Mouse (Mus musculus): ENCODE data around the gene Ak5.

Ak5 gene

DNA sequence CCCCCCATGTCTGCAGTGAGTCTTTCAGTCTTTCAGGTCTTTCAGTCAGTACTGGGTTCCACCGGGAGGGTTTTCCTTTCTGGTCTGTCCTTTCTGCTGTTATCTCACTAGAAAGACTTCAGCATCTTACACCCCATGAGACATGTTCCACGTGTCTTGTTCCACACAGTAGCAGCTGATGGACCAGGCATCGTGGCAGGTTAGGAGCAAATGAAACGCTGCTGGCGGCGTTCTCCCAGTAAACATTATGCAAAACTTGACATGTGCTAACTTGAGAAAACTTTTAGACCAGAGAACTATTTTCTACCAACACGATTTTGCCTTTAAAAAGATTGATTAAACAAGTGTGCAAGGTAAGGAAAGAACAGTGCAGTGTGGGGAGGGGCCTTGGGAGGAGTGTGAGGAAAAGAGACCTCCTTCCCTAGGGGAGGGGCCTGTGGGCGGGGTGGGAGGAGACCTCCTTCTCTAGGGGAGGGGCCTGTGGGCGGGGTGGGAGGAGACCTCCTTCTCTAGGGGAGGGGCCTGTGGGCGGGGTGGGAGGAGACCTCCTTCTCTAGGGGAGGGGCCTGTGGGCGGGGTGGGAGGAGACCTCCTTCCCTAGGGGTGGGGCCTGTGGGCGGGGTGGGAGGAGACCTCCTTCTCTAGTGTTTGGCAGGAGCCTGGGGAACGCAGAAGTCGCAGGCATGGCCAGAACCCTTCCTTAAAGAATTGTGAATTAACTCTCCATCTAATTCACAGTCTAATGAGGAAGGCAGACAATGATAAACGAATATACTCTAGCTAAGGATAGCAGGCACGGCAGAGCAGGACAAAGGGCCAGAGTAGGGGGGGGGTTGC, 189.3 kb downstream of the Ak5 start:
- in situ Hi-C loops (cut with MboI; ENCODE audit: low sequenced_read_pairs), result loop anchor here (10.0 kb wide), 2 partner anchors 236 to 266 kb away; partner anchors contain the start of gene Pigk

DNA sequence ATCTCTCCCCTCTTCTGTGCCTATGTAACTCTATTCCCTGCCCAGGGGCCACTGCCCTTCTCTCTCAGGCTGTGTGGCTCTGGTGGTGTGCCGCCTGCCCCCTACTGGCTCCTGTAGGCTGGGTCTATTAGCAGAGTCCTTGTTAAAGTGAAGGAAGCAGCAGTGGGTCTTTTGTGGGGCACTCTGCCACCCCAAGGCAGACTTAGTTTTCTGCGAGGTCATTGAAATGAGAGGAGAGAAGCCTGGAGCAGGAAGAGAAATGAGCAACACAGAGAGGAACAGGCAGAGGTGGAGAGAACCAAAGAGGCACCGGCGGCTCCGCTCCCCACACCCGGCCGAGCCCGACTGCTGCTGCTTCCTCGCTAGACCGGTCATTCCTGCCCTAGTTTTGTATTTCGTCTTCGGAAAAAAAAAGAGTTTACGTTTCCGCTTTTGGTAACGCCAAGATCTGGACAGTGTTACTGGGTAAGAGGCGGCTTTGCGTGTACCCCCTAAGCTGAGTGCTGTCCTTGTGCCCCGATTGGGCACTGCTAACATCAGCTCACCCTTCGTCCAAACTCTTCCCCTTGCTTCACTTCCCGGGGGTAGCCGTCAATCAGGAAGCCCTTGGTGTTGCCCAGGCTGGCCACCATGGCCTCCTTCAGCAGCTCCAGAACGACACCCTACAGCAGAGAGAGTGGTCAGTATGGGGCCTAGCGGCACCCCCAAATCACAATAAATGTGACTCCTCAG, 190.2 kb downstream of the Ak5 start:
- in situ Hi-C loops (cut with MboI; ENCODE audit: low sequenced_read_pairs), result loop anchor here (10.0 kb wide), 2 partner anchors 237 to 267 kb away; partner anchors contain the start of gene Pigk

DNA sequence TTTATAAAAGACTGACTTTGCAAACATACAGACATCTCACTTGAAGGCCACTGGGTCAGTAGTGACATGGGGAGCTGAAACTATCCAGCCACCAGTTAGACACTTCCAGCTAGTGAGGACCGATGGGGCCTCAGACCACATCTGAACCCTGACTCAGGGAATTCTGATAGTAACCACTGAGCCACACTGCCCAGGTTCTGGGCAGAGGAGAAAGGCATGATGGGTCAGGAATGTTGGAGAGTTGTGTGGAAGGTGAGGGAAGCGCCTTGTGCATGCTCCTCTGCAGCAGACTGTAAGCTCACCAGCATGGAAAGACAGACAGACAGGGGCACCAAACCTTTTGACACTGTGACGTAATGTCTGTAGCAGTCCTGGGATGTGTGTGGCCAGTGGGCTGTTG, 192.3 kb downstream of the Ak5 start:
- in situ Hi-C loops (cut with MboI; ENCODE audit: low sequenced_read_pairs), result loop anchor here (10.0 kb wide), 2 partner anchors 239 to 269 kb away; partner anchors contain the start of gene Pigk

DNA sequence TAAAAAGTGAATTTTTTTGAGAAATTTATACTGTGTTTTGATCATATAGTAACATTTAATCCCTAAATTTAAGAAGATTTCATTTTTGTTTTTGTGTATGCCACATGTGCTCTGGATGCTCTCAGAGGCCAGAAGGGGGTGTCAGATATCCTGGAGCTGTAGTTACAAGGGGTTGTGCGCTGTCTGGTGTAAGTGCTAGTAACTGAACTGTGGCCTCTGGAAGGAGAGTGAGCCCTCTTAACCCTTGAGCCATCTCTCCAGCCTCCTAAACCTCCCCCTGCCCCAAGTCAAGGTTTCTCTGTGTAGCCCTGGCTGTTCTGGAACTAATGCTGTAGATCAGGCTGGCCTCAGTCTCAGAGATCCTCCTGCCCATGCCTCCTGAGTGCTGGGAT, 192.9 kb downstream of the Ak5 start:
- in situ Hi-C loops (cut with MboI; ENCODE audit: low sequenced_read_pairs), result loop anchor here (10.0 kb wide), 2 partner anchors 240 to 270 kb away; partner anchors contain the start of gene Pigk

DNA sequence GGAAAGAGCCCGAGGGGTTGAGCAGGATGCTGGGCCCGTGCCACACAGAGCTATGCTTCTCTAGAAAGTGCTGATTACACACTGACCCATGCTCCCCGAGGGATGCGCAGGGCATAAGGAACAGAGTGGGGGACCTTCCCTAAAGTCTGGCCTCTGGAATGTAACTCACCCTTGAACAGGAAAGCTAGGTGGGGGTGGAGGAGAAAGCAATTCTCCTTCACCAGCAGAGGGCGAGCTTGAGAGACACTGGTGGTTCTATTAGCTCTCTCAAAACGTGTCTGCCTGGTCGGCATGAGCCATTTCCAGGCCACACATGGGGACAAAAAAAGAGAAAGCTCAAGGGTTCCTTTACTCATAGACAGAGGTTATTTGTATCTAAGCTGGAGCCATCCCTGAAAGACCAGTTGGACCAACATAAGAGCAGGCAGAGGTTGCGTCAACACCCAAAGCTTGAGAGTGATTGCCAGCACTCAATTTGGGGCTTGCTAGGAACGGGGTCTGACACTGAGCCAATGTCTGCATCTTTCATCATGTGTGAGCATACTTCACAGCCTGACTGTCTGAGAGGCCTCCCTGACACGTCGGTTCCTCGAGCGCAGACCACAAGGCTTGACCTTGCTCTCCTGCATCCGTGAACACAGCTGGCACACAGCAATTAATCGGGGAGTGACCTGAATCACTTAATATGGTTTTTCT, 193.4 kb downstream of the Ak5 start:
- in situ Hi-C loops (cut with MboI; ENCODE audit: low sequenced_read_pairs), result loop anchor here (10.0 to 25.0 kb wide), 3 partner anchors 240 to 1438 kb away; partner anchors contain the start of genes Msh4, Pigk and Rabggtb

DNA sequence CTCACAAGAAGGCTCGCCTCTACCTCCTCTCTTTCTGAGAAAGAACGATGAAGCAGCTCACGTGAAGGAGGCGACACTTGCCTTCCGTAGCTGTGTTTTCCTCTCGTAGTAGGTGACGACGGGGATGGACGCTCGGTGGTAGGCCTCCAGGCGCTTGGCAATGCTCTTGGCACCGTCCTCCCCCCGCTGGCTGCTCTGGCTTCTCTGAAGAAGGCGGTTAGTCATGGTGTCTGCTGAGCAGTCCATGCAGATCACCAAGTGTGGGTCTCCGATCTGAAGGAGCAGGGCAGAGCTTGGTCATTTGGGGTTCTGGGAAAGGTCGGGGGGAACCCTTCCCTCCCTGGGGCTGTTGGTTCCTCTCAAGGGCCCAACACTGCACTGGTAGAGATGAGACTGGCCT, 195.5 kb downstream of the Ak5 start:
- in situ Hi-C loops (cut with MboI; ENCODE audit: low sequenced_read_pairs), result loop anchor here (10.0 to 25.0 kb wide), 3 partner anchors 242 to 1440 kb away; partner anchors contain the start of genes Msh4, Pigk and Rabggtb

DNA sequence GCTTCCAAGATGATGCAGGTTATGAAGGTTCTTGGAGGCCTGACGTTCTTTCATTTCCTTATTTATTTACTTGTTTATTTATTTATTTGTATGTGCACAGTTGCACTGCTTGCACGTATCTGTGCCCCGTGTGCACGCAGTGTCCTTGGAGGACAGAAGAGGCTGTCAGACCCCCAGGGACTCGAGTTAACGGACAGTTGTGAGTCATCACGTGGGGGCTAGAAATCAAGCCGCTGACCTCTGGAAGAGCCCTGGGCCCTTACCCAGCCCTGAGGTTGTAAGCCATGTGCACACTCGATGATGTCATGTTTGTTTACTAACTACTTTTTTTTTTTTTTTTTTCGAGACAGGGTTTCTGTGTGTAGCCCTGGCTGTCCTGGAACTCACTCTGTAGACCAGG, 197.8 kb downstream of the Ak5 start:
- in situ Hi-C loops (cut with MboI; ENCODE audit: low sequenced_read_pairs), result loop anchor here (10.0 to 25.0 kb wide), 3 partner anchors 244 to 1442 kb away; partner anchors contain the start of genes Msh4, Pigk and Rabggtb

DNA sequence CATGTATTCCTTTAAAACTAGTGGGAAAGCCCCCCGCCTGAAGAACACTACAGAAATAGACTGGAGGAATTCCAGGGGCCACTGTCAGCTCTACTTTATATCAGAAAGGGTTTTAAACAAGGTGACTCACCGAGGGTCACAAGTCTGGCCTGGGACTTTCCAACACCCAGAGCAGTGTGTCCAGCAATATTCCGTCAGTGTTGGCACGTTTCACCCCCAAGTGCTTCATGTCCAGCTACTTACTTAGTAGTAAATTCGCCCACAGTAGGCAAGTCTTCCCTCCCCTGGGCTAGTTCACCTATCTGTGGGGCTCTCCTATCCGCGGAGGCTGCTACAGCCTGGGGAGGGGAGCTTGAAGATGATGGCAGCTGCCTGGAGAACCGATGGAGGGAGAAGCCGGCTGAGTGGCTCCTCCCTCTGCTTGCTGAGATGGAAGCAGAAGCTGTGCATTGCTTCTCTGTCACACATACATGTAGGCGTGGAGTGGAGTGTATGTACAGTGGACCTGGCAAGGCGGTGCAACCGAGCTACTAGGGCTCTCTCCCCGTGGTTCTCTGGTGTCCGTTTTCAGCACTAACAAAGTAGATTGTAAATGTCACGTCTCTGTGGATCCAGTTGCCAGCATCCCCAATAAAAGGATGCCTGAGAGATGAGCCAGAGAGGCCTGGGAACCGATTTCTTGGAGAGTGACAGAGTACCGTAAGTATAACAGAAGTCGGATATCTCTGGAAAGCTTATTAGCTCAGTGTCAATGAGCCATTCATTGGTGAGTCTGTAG, 198.5 kb downstream of the Ak5 start:
- in situ Hi-C loops (cut with MboI; ENCODE audit: low sequenced_read_pairs), result loop anchor here (10.0 to 25.0 kb wide), 3 partner anchors 245 to 1443 kb away; partner anchors contain the start of genes Msh4, Pigk and Rabggtb

DNA sequence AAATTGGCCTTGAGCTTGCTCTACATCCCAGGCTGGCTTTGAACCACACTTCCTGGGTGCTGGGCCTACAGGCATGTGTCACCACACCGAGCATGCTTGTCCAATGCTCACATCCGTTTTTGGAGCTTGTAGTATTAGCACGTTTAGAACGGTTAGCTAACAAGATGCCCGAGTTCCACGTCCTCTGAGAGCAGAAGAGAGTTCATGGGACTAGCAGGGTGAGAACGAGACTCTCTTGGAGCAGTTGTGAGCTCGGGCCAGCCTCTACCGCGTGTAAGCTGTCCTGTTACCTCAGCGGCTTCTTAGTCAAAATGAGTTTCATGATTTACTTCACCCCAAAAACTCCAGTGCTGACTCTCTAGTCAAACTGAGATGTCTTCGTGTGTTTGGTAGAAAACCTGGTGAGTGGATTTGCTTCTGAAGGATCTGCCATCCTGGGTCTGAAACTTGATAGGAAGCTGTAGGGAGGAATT, 199.6 kb downstream of the Ak5 start:
- in situ Hi-C loops (cut with MboI; ENCODE audit: low sequenced_read_pairs), result loop anchor here (25.0 kb wide), 1 partner anchor 1444 kb away; the partner anchor contains the start of genes Msh4 and Rabggtb

DNA sequence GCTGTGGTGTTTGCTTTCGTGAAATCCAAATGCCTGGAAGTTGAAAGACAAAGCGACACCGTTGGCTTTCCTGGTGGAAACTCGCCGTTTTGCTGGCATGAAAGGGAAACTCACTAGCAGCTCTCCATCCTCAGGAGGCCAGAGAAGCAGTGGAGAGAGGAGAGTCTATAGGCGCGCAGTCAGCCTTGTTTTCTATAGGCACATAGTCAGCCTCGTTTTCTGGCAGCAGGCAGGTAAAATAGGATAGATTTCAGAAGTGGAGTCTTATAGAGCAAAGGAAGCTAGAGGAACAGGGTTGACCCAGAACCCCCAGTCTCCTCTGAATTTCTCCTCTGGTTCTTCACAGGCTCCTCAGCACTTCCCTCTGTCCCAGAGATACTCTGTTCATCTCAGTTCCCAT, 200.1 kb downstream of the Ak5 start:
- in situ Hi-C loops (cut with MboI; ENCODE audit: low sequenced_read_pairs), result loop anchor here (25.0 kb wide), 1 partner anchor 1444 kb away; the partner anchor contains the start of genes Msh4 and Rabggtb

DNA sequence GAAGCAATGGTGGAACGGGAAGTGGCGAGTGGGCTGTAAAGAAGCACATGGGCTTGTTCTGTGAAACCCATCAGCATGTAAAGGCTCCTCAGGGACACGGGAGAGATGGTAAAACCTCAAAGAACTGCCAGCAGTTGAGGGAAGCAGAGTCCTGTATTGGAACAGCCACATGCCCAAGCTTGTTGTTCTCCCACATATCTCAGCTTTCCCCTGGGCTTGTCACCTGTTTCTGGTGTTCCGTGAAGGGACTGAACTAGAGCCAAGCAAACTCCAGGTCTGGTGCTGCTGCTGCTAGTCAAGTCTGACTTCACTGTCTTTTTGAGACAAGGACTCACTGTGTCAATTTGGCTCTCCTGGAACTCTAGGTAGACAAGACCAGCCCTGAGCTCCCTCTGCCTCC, 200.8 kb downstream of the Ak5 start:
- in situ Hi-C loops (cut with MboI; ENCODE audit: low sequenced_read_pairs), result loop anchor here (25.0 kb wide), 1 partner anchor 1445 kb away; the partner anchor contains the start of genes Msh4 and Rabggtb

DNA sequence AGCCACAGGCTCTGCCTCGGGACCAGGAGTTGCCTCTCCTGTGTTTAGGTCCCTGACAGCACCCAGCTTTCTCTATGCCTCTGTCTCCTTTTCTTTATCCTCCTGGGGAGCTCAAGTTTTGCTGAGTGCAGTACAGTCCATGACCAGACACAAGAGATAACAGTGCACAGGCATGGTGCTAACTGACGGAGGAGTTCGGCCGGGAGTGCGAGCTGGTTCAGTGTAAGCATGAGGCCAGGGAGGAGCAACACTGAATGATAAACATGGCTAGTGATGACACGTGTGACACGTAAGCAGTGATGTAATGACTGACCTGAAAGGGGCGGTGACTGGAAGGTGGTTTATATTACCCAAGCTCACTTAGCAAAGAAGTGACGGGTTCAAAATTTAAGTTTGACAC, 201.3 kb downstream of the Ak5 start:
- in situ Hi-C loops (cut with MboI; ENCODE audit: low sequenced_read_pairs), result loop anchor here (25.0 kb wide), 1 partner anchor 1445 kb away; the partner anchor contains the start of genes Msh4 and Rabggtb

DNA sequence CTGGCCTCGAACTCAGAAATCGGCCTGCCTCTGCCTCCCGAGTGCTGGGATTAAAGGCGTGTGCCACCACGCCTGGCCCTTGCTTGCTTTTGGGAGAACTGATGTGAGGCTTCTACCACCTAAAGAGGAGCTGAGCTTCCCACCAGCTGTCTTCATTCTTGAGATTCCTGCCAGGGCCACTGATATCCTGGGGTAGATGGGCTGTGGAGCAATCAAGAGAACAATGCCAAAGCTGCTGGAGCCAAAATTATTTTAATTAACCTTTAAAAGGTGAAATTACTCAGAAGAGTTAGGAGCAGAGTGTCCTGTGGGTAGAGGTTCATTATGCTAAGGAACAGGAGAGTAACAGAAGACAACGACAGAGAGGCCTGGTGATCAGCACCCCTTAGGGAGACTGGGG, 202.8 kb downstream of the Ak5 start:
- in situ Hi-C loops (cut with MboI; ENCODE audit: low sequenced_read_pairs), result loop anchor here (25.0 kb wide), 1 partner anchor 1447 kb away; the partner anchor contains the start of genes Msh4 and Rabggtb

DNA sequence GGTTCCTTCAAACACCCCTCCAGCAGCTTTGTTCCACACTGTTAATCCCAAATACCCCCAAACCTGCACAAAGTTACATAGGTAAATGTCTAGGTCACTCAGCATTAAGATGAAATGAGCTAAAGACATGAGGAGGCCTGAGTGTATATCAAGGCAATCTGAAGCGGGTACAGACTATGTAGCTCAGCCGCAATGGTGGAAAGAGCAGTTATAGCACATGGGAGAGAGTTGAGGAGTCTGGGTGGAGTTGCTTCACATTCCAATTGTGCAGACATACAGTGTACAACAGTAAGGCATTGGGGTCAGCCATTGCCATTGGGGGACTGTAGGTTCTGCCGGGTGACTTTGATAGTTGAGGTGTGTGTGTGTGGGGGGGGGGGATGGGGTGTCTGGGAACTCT, 203.7 kb downstream of the Ak5 start:
- in situ Hi-C loops (cut with MboI; ENCODE audit: low sequenced_read_pairs), result loop anchor here (25.0 kb wide), 1 partner anchor 1448 kb away; the partner anchor contains the start of genes Msh4 and Rabggtb

DNA sequence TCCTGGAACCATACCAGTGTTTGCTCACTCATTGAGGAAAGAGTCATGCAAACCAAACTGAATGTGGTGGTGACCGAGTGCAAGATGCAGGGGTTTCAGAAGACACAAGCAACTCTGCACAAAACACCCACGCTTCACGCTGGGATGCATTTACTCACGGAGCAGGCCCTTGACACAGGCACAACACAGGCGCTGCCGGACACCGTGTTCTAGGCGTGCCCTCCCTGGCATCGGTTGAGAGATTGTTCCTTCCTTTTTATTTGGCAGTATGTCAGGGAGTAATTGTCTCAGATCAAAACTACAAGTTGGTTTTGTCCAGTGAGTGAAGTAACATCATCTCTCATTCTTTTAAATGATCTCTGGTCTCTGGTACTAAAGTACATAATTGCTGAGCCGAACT, 205.3 kb downstream of the Ak5 start:
- in situ Hi-C loops (cut with MboI; ENCODE audit: low sequenced_read_pairs), result loop anchor here (25.0 kb wide), 1 partner anchor 1449 kb away; the partner anchor contains the start of genes Msh4 and Rabggtb

DNA sequence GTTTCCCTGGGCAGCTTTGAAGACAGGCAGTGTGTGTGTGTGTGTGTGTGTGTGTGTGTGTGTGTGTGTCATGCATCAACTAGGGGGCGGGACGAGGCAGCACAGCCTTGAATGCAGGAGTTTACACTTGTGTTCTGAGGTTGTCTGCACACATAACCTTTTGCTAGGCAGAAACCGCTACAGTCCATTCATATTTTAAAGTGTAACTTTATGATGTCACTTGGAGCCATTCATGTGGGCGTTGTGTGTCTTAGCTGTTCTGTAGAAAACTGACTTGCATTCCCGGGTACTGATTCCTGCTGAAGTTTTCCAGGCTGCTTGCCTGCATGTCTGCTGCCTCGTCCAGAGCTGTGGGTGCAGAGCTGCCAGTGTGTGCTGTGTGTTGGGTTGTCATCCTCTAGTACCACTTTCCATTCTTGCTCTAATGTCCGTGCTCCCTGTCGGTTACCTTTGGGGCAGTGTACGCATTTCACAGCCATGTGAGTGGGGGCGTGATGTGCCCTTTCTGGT, 206.1 kb downstream of the Ak5 start:
- in situ Hi-C loops (cut with MboI; ENCODE audit: low sequenced_read_pairs), result loop anchor here (25.0 kb wide), 1 partner anchor 1450 kb away; the partner anchor contains the start of genes Msh4 and Rabggtb

DNA sequence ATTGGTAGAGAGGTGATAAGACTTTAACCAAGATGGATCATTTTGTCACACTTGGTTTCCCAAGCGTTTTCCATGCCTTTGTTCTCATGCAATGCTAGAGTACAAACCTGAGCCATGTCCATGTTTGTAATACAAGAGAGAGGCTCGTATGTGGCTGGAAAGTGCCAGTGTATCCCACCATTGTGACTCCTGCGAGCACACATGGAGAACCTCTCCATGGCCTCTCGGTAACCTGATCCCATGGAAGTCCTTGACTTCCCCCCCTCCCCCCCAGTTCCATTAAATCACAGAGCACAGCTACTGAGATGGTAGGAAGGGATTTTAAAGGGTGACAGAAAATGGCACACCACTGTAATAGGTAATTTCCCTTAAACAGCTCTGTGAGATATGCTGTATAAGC, 207.4 kb downstream of the Ak5 start:
- in situ Hi-C loops (cut with MboI; ENCODE audit: low sequenced_read_pairs), result loop anchor here (25.0 kb wide), 1 partner anchor 1451 kb away; the partner anchor contains the start of genes Msh4 and Rabggtb

DNA sequence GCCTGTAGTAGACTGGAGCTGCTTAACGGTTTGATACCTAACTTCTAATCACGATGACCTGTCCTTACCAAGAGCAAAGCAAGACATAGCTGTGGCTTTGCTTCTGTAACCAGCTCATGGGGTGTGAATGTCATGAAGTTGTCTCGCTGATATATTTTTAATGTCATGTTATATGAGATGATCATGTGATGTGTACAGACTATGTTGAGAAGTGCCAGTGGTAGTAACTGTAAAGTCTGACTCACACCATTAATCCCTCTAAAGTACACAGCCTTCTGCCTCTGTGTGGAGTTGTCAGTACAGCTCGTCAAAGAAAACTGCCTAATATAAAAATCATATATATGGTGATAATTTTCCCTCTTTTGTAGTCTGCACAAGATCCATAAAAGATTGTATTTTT, 209.3 kb downstream of the Ak5 start:
- in situ Hi-C loops (cut with MboI; ENCODE audit: low sequenced_read_pairs), result loop anchor here (25.0 kb wide), 1 partner anchor 1453 kb away; the partner anchor contains the start of genes Msh4 and Rabggtb
